ENCODE assay signal across 19 mouse cellular contexts in the genomic region with DNA sequence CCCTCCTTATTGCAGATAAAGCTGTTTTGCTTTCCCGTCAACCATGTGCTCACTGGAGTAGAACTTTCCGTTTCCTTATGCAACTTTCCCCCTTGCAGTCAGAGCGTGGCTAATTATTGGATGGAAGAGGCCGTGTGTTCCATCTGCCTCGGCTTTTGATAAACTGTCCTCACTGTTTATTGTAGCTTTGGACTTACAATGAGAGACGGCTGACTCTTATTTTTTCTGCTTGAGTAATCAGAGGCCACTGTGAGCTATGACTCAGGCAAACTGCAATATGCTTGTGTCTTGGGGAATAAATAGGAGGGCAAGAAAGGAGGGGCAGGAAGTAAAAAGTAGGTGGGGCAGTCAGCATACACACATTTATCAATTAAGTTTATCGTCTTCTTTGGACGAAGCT. TPM values are rescaled to one million over a fixed set of nuclear protein-coding genes. Genes with fewer than 3 reads are reported as not detected.
DNase-seq lines count a peak whose midpoint lies in the region; ATAC-seq and TF ChIP-seq lines count a peak whose summit lies in the region.
"Had no signal": no experiment of that assay in that cellular context is flagged by ENCODE, and none has a peak within 500 bp of the region (broad histone marks: within the 10 kb centered on the region; RNA-seq: fewer than 3 reads in every experiment).

No protein-coding gene starts in this region.

- H3K4me1 ChIP-seq in hindbrain, postnatal 0 days (ENCODE audit: insufficient read depth, low read length), result no peaks in the 10 kb centered on the region
- peaks cover 7% of the 10 kb centered on the region for H3K4me1 ChIP-seq in hindbrain, embryonic 10.5 days (replicated peaks)
- peaks cover 0 to 13% of the 10 kb centered on the region in 2 experiments; a peak in 2 of 4 replicates for H3K4me1 ChIP-seq in CH12.LX (ENCODE audit: control insufficient read depth in 1 of 2, insufficient read depth in 2 of 2)
- peaks cover 3% of the 10 kb centered on the region; the same call in 1 of the 2 replicates for H3K4me1 ChIP-seq in forebrain, embryonic 10.5 days
- no peaks in the 10 kb centered on the region for H3K4me1 ChIP-seq in midbrain, embryonic 16.5 days (ENCODE audit: control insufficient read depth, insufficient read depth, low read length)
- H3K4me1 ChIP-seq: midbrain, embryonic 15.5 days had no signal

- no peak overlapping the region for H3K27ac ChIP-seq in hindbrain, postnatal 0 days
- H3K27ac ChIP-seq in hindbrain, embryonic 10.5 days, result no peak overlapping the region
- H3K27ac ChIP-seq in CH12.LX (ENCODE audit: insufficient read depth, low read depth), result no peak overlapping the region
- no peak overlapping the region for H3K27ac ChIP-seq in forebrain, embryonic 10.5 days
- H3K27ac ChIP-seq in midbrain, embryonic 16.5 days (ENCODE audit: low read length), result no peak overlapping the region
- H3K27ac ChIP-seq: embryonic facial prominence, embryonic 13.5 days; gastrocnemius, adult 2 months; limb, embryonic 15.5 days; midbrain, embryonic 15.5 days had no signal

- WGBS in hindbrain, postnatal 0 days, result 28% methylated on average over 8 of the region's 8 CpGs
- 43% methylated on average over 8 of the region's 8 CpGs for WGBS in hindbrain, embryonic 10.5 days
- WGBS in forebrain, embryonic 10.5 days, result 77% methylated on average over 8 of the region's 8 CpGs
- 52% methylated on average over 8 of the region's 8 CpGs for WGBS in midbrain, embryonic 16.5 days

- in situ Hi-C loops in CH12.LX (cut with MboI; ENCODE audit: low pct_ligation_motif_present, low pct_unique_long_range_greater_than_20kb, low sequenced_read_pairs), result loop anchor here (10.0 kb wide), 1 partner anchor 208 kb away; no protein-coding TSS in a partner anchor

- no peaks in the 10 kb centered on the region for H3K27me3 ChIP-seq in hindbrain, postnatal 0 days (ENCODE audit: insufficient read depth, low read length)
- H3K27me3 ChIP-seq in hindbrain, embryonic 10.5 days (ENCODE audit: insufficient read depth, poor library complexity, severe bottlenecking), result no peaks in the 10 kb centered on the region
- H3K27me3 ChIP-seq in CH12.LX (replicated peaks), result no peaks in the 10 kb centered on the region
- no peaks in the 10 kb centered on the region for H3K27me3 ChIP-seq in forebrain, embryonic 10.5 days (ENCODE audit: poor library complexity, severe bottlenecking)
- H3K27me3 ChIP-seq in midbrain, embryonic 16.5 days (ENCODE audit: control insufficient read depth, insufficient read depth, low read depth, low read length), result no peaks in the 10 kb centered on the region
- H3K27me3 ChIP-seq: embryonic facial prominence, embryonic 13.5 days; limb, embryonic 15.5 days; midbrain, embryonic 15.5 days had no signal

- no peak for TF ChIP-seq POLR2A in CH12.LX (IDR thresholded peaks at IDR 0.05; ENCODE audit: low read depth, low read length)

- DNase-seq in hindbrain, postnatal 0 days (ENCODE audit: low spot score), result peak; percentile 29
- no peak for DNase-seq in hindbrain, embryonic 10.5 days (ENCODE audit: low spot score)
- DNase-seq in 3134 (ENCODE audit: extremely low read depth, insufficient read length, low spot score) (peak; percentile 22), CH12.LX (ENCODE audit: extremely low read depth) (no peak)
- no peak for DNase-seq in forebrain, embryonic 10.5 days (ENCODE audit: extremely low spot score, low spot score)
- DNase-seq: cerebellum, postnatal 14 days; gastrocnemius, adult 2 months; heart, adult 18-20 months; lung, adult 18-20 months; lung, postnatal 36 days; spleen, adult 18-20 months; thymus, adult 2 months had no signal

- no peak for TF ChIP-seq EP300 in CH12.LX (IDR thresholded peaks at IDR 0.05; ENCODE audit: low read length)

- TF ChIP-seq CTCF in hindbrain, postnatal 0 days (IDR thresholded peaks at IDR 0.05; ENCODE audit: low read depth), result no peak
- TF ChIP-seq CTCF in CH12.LX (conservative IDR thresholded peaks at IDR 0.05 in 1 of 2, IDR thresholded peaks at IDR 0.05 in 1 of 2; ENCODE audit: low read depth in 2 of 2, low read length in 2 of 2), result no peak

- H3K9me3 ChIP-seq in hindbrain, postnatal 0 days (ENCODE audit: low read length), result no peaks in the 10 kb centered on the region
- 0 out of 2 replicates have a peak, but pooled peaks cover 4% of the 10 kb centered on the region for H3K9me3 ChIP-seq in hindbrain, embryonic 10.5 days
- no peaks in the 10 kb centered on the region for H3K9me3 ChIP-seq in CH12.LX (replicated peaks; ENCODE audit: low read length)
- H3K9me3 ChIP-seq in forebrain, embryonic 10.5 days, result no peaks in the 10 kb centered on the region
- no peaks in the 10 kb centered on the region for H3K9me3 ChIP-seq in midbrain, embryonic 16.5 days (replicated peaks; ENCODE audit: control insufficient read depth, low read length, poor library complexity, severe bottlenecking)
- H3K9me3 ChIP-seq: embryonic facial prominence, embryonic 13.5 days; limb, embryonic 15.5 days; midbrain, embryonic 15.5 days had no signal

- no peaks in the 10 kb centered on the region for H3K36me3 ChIP-seq in hindbrain, postnatal 0 days (ENCODE audit: insufficient read depth, low read length)
- no peaks in the 10 kb centered on the region for H3K36me3 ChIP-seq in hindbrain, embryonic 10.5 days
- H3K36me3 ChIP-seq in CH12.LX (replicated peaks in 1 of 2; ENCODE audit: control insufficient read depth in 1 of 2, insufficient read depth in 1 of 2, low read length in 1 of 2), result peaks cover 0 to 2% of the 10 kb centered on the region in 2 experiments
- H3K36me3 ChIP-seq in forebrain, embryonic 10.5 days (replicated peaks), result no peaks in the 10 kb centered on the region
- H3K36me3 ChIP-seq in midbrain, embryonic 16.5 days (ENCODE audit: control insufficient read depth, insufficient read depth, low read length), result no peaks in the 10 kb centered on the region
- H3K36me3 ChIP-seq: embryonic facial prominence, embryonic 13.5 days; limb, embryonic 15.5 days; midbrain, embryonic 15.5 days had no signal

- no peak for TF ChIP-seq RAD21 in CH12.LX (IDR thresholded peaks at IDR 0.05; ENCODE audit: low read depth, low read length)

- no peak overlapping the region for H3K4me2 ChIP-seq in hindbrain, postnatal 0 days (ENCODE audit: low read depth, low read length)
- no peak overlapping the region for H3K4me2 ChIP-seq in CH12.LX (ENCODE audit: insufficient read depth, low read depth, poor library complexity, severe bottlenecking)
- no peak overlapping the region for H3K4me2 ChIP-seq in midbrain, embryonic 16.5 days (ENCODE audit: low read length)
- H3K4me2 ChIP-seq: embryonic facial prominence, embryonic 13.5 days; limb, embryonic 15.5 days; midbrain, embryonic 15.5 days had no signal

- dilution Hi-C loops in CH12.LX (cut with MboI; ENCODE audit: extremely low pct_ligation_motif_present, extremely low pct_unique_long_range_greater_than_20kb, low sequenced_read_pairs), result no loop called here

- no peaks in the 10 kb centered on the region for H3K79me2 ChIP-seq in CH12.LX (replicated peaks; ENCODE audit: control insufficient read depth, extremely low read depth, insufficient read depth, poor library complexity, severe bottlenecking)

- H3K4me3 ChIP-seq in hindbrain, postnatal 0 days (ENCODE audit: low read length), result no peak overlapping the region
- no peak overlapping the region for H3K4me3 ChIP-seq in hindbrain, embryonic 10.5 days
- H3K4me3 ChIP-seq in CH12.LX (replicated peaks in 1 of 3; ENCODE audit: low read depth in 2 of 3, low read length in 2 of 3, poor library complexity in 1 of 3), result no peak overlapping the region
- H3K4me3 ChIP-seq in forebrain, embryonic 10.5 days, result no peak overlapping the region
- H3K4me3 ChIP-seq in midbrain, embryonic 16.5 days (ENCODE audit: low read depth, low read length), result no peak overlapping the region
- H3K4me3 ChIP-seq: embryonic facial prominence, embryonic 13.5 days; gastrocnemius, adult 2 months; limb, embryonic 15.5 days; midbrain, embryonic 15.5 days had no signal

- no peak for ATAC-seq in hindbrain, postnatal 0 days
- peak; percentile 13; the same call in 1 of the 2 replicates for ATAC-seq in granulocyte monocyte progenitor cell, adult 5-6 weeks (replicated peaks; ENCODE audit: poor library complexity, severe bottlenecking)
- no peak for ATAC-seq in midbrain, embryonic 16.5 days
- ATAC-seq: CD4-positive, CD25-positive, alpha-beta regulatory T cell, adult 4 months; intestine, embryonic 16.5 days; midbrain, embryonic 15.5 days had no signal

- no peak overlapping the region for H3K9ac ChIP-seq in hindbrain, postnatal 0 days (replicated peaks; ENCODE audit: low read length)
- no peak overlapping the region for H3K9ac ChIP-seq in CH12.LX (ENCODE audit: insufficient read depth, low read depth)
- no peak overlapping the region for H3K9ac ChIP-seq in midbrain, embryonic 16.5 days (ENCODE audit: low read depth, low read length)
- H3K9ac ChIP-seq: embryonic facial prominence, embryonic 13.5 days; limb, embryonic 15.5 days; midbrain, embryonic 15.5 days had no signal

TF ChIP-seq in CH12.LX, 34 proteins besides CTCF, POLR2A, EP300 and RAD21 (continues in another document):
- TF ChIP-seq ZMIZ1 (IDR thresholded peaks at IDR 0.05; ENCODE audit: low read depth, low read length), result no peak

RNA-seq across cellular contexts. Expression of a gene that starts 12.8 kb away (rescaled TPM):
- total RNA-seq in hindbrain, postnatal 0 days (2014; rRNA removed), result 1.3 and 1.7 TPM in 2 replicates
- polyA plus RNA-seq in hindbrain, postnatal 0 days (2015; fragmentation: Nextera tagmentation; extraction: Ambion mirVana), result 0.79 and 0.91 TPM in 2 replicates
- polyA plus RNA-seq in hindbrain, embryonic 10.5 days (2016; fragmentation: Nextera tagmentation; extraction: Ambion mirVana), result 1.6 and 2.3 TPM in 2 replicates
- 8.0 and 9.5 TPM in 2 replicates for total RNA-seq in CH12.LX (2012; rRNA removed)
- 3.8 and 4.0 TPM in 2 replicates for total RNA-seq in CH12.LX (2014; rRNA removed)
- 3.3 and 3.7 TPM in 2 replicates for polyA plus RNA-seq in CH12.LX (2012; ENCODE audit: insufficient read length, low read depth)
- total RNA-seq in granulocyte monocyte progenitor cell, adult 5-6 weeks (2014; fragmentation: Nextera tagmentation), result 23.0 and 26.6 TPM in 2 replicates
- total RNA-seq in granulocyte monocyte progenitor cell, adult 5-6 weeks (2017), result 27.7 and 30.3 TPM in 2 replicates
- 0.59 and 0.79 TPM in 2 replicates for polyA plus RNA-seq in forebrain, embryonic 10.5 days (2016; fragmentation: Nextera tagmentation; extraction: Ambion mirVana)
- polyA plus RNA-seq in midbrain, embryonic 16.5 days (2015; fragmentation: Nextera tagmentation; extraction: Ambion mirVana), result 0.24 and 0.27 TPM in 2 replicates

RNA-seq across cellular contexts. Expression of a gene that starts 31.7 kb away (rescaled TPM):
- 79.9 and 97.5 TPM in 2 replicates for total RNA-seq in hindbrain, postnatal 0 days (2014; rRNA removed)
- polyA plus RNA-seq in hindbrain, postnatal 0 days (2015; fragmentation: Nextera tagmentation; extraction: Ambion mirVana), result 61.6 and 65.2 TPM in 2 replicates
- polyA plus RNA-seq in hindbrain, embryonic 10.5 days (2016; fragmentation: Nextera tagmentation; extraction: Ambion mirVana), result 49.6 and 56.0 TPM in 2 replicates
- total RNA-seq in CH12.LX (2012; rRNA removed) (49.1 and 53.9 TPM in 2 replicates), CH12.LX (2014; rRNA removed) (50.1 and 51.0 TPM in 2 replicates)
- 50.9 and 56.5 TPM in 2 replicates for polyA plus RNA-seq in CH12.LX (2012; ENCODE audit: insufficient read length, low read depth)
- total RNA-seq in granulocyte monocyte progenitor cell, adult 5-6 weeks (2014; fragmentation: Nextera tagmentation), result 59.5 and 65.8 TPM in 2 replicates
- 41.8 and 47.5 TPM in 2 replicates for total RNA-seq in granulocyte monocyte progenitor cell, adult 5-6 weeks (2017)
- polyA plus RNA-seq in forebrain, embryonic 10.5 days (2016; fragmentation: Nextera tagmentation; extraction: Ambion mirVana), result 53.2 and 56.2 TPM in 2 replicates
- polyA plus RNA-seq in midbrain, embryonic 16.5 days (2015; fragmentation: Nextera tagmentation; extraction: Ambion mirVana), result 46.1 and 48.2 TPM in 2 replicates

Comparison
In these comparisons a context has a peak if more than half of its experiments do, and no peak if none do; other contexts are left out.
1. DNase-seq: peak in hindbrain, postnatal 0 days (single experiment) and 3134 (single experiment); none in hindbrain, embryonic 10.5 days (single experiment), CH12.LX (single experiment) and forebrain, embryonic 10.5 days (single experiment).